Mouse (Mus musculus): ENCODE results near the gene Myzap.

DNA sequence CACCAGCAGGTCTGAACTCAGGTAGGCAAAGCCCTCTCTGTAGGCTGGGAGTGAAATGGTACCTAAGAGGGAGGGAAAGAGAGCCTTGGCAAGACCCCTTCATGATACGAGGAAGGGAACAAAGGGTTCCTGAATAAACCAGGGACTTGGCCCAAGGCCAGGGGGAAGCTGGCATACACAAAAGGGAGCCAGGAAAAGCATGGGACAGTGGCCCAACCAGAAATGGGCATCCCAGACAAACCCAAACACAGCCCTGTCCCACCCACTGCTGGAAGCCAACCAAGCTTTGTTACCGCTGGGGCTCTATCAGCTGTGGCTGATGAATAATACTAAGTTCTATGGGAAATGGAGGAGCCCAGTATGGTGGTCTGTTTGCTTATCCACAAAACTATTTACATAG lies 34.4 kb downstream of the Myzap start:
- TF ChIP-seq CTCF (conservative IDR thresholded peaks at IDR 0.05; ENCODE audit: insufficient read depth, insufficient read length, low read depth, low read length) = no peak
- TF ChIP-seq POLR2A (IDR thresholded peaks at IDR 0.05; ENCODE audit: low read depth, low read length) = no peak
